8 mouse cellular contexts compared by ENCODE assay signal in the genomic region with DNA sequence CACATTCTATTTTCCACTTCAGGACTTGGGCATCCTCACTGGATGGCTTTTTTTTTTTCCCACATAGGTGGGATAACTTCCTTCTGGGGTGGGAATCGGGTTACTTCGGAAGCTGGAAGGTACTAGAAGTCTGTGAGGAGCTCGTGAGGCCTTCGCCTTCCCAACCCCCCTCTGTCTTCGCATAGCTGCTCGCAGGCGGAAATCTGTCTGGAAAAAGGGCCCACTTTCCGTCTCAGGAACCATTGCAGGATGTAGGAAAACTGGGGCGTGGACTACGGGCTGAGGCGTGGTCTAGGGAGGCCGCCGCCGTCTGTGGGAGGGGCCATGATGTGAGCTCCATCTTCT. TPM values are rescaled to one million over a fixed set of nuclear protein-coding genes. Genes with fewer than 3 reads are reported as not detected.
A peak's percentile ranks its signal among the peaks of the same experiment; 100 is the strongest.
DNase-seq lines count a peak whose midpoint lies in the region; ATAC-seq and TF ChIP-seq lines count a peak whose summit lies in the region.

No protein-coding gene starts in this region.

- in situ Hi-C loops in CH12.LX (cut with MboI; ENCODE audit: low pct_ligation_motif_present, low pct_unique_long_range_greater_than_20kb, low sequenced_read_pairs), result no loop called here

- no peak for TF ChIP-seq EP300 in CH12.LX (IDR thresholded peaks at IDR 0.05; ENCODE audit: low read length)
- TF ChIP-seq EP300 in liver, embryonic 14.5 days (IDR thresholded peaks at IDR 0.05; ENCODE audit: low read depth), result no peak

- ATAC-seq in heart, embryonic 12.5 days (ENCODE audit: insufficient number of reproducible peaks, low FRiP score), result 0 out of 2 replicates have a peak, but pooled peaks have one; percentile 0
- ATAC-seq in forebrain, embryonic 14.5 days, result no peak
- ATAC-seq in liver, embryonic 14.5 days (ENCODE audit: insufficient read depth), result no peak

- no peak for TF ChIP-seq CTCF in CH12.LX (conservative IDR thresholded peaks at IDR 0.05 in 1 of 2, IDR thresholded peaks at IDR 0.05 in 1 of 2; ENCODE audit: low read depth in 2 of 2, low read length in 2 of 2)
- TF ChIP-seq CTCF in liver, embryonic 14.5 days (IDR thresholded peaks at IDR 0.05; ENCODE audit: low read depth), result no peak

- no peak; the same call in 1 of the 2 replicates for TF ChIP-seq POLR2A in CH12.LX (IDR thresholded peaks at IDR 0.05; ENCODE audit: low read depth, low read length)

- H3K9ac ChIP-seq in heart, embryonic 12.5 days, result no peak overlapping the region
- peak overlapping the region; percentile 44; the same call in 1 of the 2 replicates for H3K9ac ChIP-seq in CH12.LX (ENCODE audit: insufficient read depth, low read depth)
- peak overlapping the region; percentile 49; the same call in 1 of the 2 replicates for H3K9ac ChIP-seq in forebrain, embryonic 14.5 days (ENCODE audit: low read length)
- H3K9ac ChIP-seq in liver, embryonic 14.5 days (replicated peaks), result peak overlapping the region; percentile 43; the same call in 1 of the 2 replicates

- no peak for DNase-seq in heart, postnatal 4 days
- no peak for DNase-seq in CH12.LX (ENCODE audit: extremely low read depth)
- DNase-seq in forebrain, embryonic 14.5 days (ENCODE audit: low spot score), result no peak
- DNase-seq in liver, embryonic 14.5 days (ENCODE audit: low read depth in 3 of 3, low spot score in 3 of 3), result no peak
- DNase-seq in spleen, postnatal 4 days (ENCODE audit: low spot score in 2 of 2), result no peak
- DNase-seq in cerebellum, postnatal 10 days, result no peak
- no peak for DNase-seq in layer of hippocampus, postnatal 10 days (ENCODE audit: low spot score in 2 of 2)

- peaks cover 21% of the 10 kb centered on the region for H3K36me3 ChIP-seq in heart, embryonic 12.5 days
- H3K36me3 ChIP-seq in CH12.LX (replicated peaks in 1 of 2; ENCODE audit: control insufficient read depth in 1 of 2, insufficient read depth in 1 of 2, low read length in 1 of 2), result peaks cover 12 to 33% of the 10 kb centered on the region in 2 experiments
- H3K36me3 ChIP-seq in forebrain, embryonic 14.5 days (ENCODE audit: control insufficient read depth, insufficient read depth, low read length), result peaks cover 17% of the 10 kb centered on the region
- peaks cover 10% of the 10 kb centered on the region; the same call in 1 of the 2 replicates for H3K36me3 ChIP-seq in liver, embryonic 14.5 days (replicated peaks; ENCODE audit: control insufficient read depth, insufficient read depth, low read depth)

- WGBS in heart, embryonic 12.5 days, result under 1% methylated on average over 14 of the region's 14 CpGs
- under 1% methylated on average over 14 of the region's 14 CpGs for WGBS in forebrain, embryonic 14.5 days
- 3% methylated on average over 14 of the region's 14 CpGs for WGBS in liver, embryonic 14.5 days (ENCODE audit: insufficient replicate concordance)

- TF ChIP-seq RAD21 in CH12.LX (IDR thresholded peaks at IDR 0.05; ENCODE audit: low read depth, low read length), result no peak

- H3K9me3 ChIP-seq in heart, embryonic 12.5 days (replicated peaks), result no peaks in the 10 kb centered on the region
- no peaks in the 10 kb centered on the region for H3K9me3 ChIP-seq in CH12.LX (replicated peaks; ENCODE audit: low read length)
- H3K9me3 ChIP-seq in forebrain, embryonic 14.5 days (replicated peaks; ENCODE audit: control insufficient read depth, low read length), result no peaks in the 10 kb centered on the region
- H3K9me3 ChIP-seq in liver, embryonic 14.5 days (ENCODE audit: control insufficient read depth, low read length), result no peaks in the 10 kb centered on the region

- peaks cover 33% of the 10 kb centered on the region for H3K4me1 ChIP-seq in heart, embryonic 12.5 days (replicated peaks)
- peaks cover 6 to 18% of the 10 kb centered on the region in 2 experiments for H3K4me1 ChIP-seq in CH12.LX (ENCODE audit: control insufficient read depth in 1 of 2, insufficient read depth in 2 of 2)
- peaks cover 25% of the 10 kb centered on the region for H3K4me1 ChIP-seq in forebrain, embryonic 14.5 days (ENCODE audit: control insufficient read depth, insufficient read depth, low read length)
- H3K4me1 ChIP-seq in liver, embryonic 14.5 days (replicated peaks; ENCODE audit: control insufficient read depth in 2 of 2, insufficient read depth in 2 of 2, low read length in 1 of 2), result peaks cover 8 to 16% of the 10 kb centered on the region in 2 experiments

- H3K4me2 ChIP-seq in heart, embryonic 12.5 days, result peak overlapping the region; percentile 88
- H3K4me2 ChIP-seq in CH12.LX (ENCODE audit: insufficient read depth, low read depth, poor library complexity, severe bottlenecking), result peak overlapping the region; percentile 33
- peak overlapping the region; percentile 95 for H3K4me2 ChIP-seq in forebrain, embryonic 14.5 days (ENCODE audit: low read length)
- H3K4me2 ChIP-seq in liver, embryonic 14.5 days (ENCODE audit: low read depth), result peak overlapping the region; percentile 97

- dilution Hi-C loops in CH12.LX (cut with MboI; ENCODE audit: extremely low pct_ligation_motif_present, extremely low pct_unique_long_range_greater_than_20kb, low sequenced_read_pairs), result no loop called here

- H3K79me2 ChIP-seq in CH12.LX (replicated peaks; ENCODE audit: control insufficient read depth, extremely low read depth, insufficient read depth, poor library complexity, severe bottlenecking), result no peaks in the 10 kb centered on the region; the same call in 1 of the 2 replicates

- H3K27ac ChIP-seq in heart, embryonic 12.5 days (ENCODE audit: poor library complexity, severe bottlenecking), result peak overlapping the region; percentile 77
- H3K27ac ChIP-seq in CH12.LX (ENCODE audit: insufficient read depth, low read depth), result no peak overlapping the region
- peak overlapping the region; percentile 95 for H3K27ac ChIP-seq in forebrain, embryonic 14.5 days (ENCODE audit: low read depth, low read length)
- H3K27ac ChIP-seq in liver, embryonic 14.5 days, result no peak overlapping the region; the same call in 1 of the 2 replicates

- H3K27me3 ChIP-seq in heart, embryonic 12.5 days (replicated peaks), result no peaks in the 10 kb centered on the region
- peaks cover 12% of the 10 kb centered on the region for H3K27me3 ChIP-seq in CH12.LX (replicated peaks)
- no peaks in the 10 kb centered on the region for H3K27me3 ChIP-seq in forebrain, embryonic 14.5 days (replicated peaks; ENCODE audit: control insufficient read depth, insufficient read depth, low read length)
- no peaks in the 10 kb centered on the region for H3K27me3 ChIP-seq in liver, embryonic 14.5 days (ENCODE audit: control insufficient read depth, insufficient read depth, low read length)

- peak overlapping the region; percentile 89 for H3K4me3 ChIP-seq in heart, embryonic 12.5 days
- H3K4me3 ChIP-seq in CH12.LX (replicated peaks in 1 of 3; ENCODE audit: low read depth in 2 of 3, low read length in 2 of 3, poor library complexity in 1 of 3), result peak overlapping the region; percentile 41 to 84 (median 51)
- peak overlapping the region; percentile 81 for H3K4me3 ChIP-seq in forebrain, embryonic 14.5 days (ENCODE audit: low read depth, low read length)
- peak overlapping the region; percentile 62 to 69 for H3K4me3 ChIP-seq in liver, embryonic 14.5 days (ENCODE audit: insufficient read depth in 1 of 2, low read depth in 2 of 2, low read length in 2 of 2)

RNA-seq across cellular contexts. Expression of a gene that starts 0.2 kb away (rescaled TPM):
- polyA plus RNA-seq in heart, embryonic 12.5 days (2016; fragmentation: Nextera tagmentation; extraction: Ambion mirVana), result 43.0 and 45.9 TPM in 2 replicates
- total RNA-seq in heart, postnatal 4 days (2021), result 10 to 100 TPM; 22.8 to 26.7 TPM
- 35.6 and 44.3 TPM in 2 replicates for total RNA-seq in CH12.LX (2012; rRNA removed)
- 24.1 and 25.1 TPM in 2 replicates for total RNA-seq in CH12.LX (2014; rRNA removed)
- 22.9 and 24.1 TPM in 2 replicates for polyA plus RNA-seq in CH12.LX (2012; ENCODE audit: insufficient read length, low read depth)
- 39.6 and 42.4 TPM in 2 replicates for polyA plus RNA-seq in forebrain, embryonic 14.5 days (2014; fragmentation: Nextera tagmentation; extraction: Ambion mirVana)
- polyA plus RNA-seq in liver, embryonic 14.5 days (2012; rRNA removed), result 12.9 and 18.8 TPM in 2 replicates
- 13.2 and 13.8 TPM in 2 replicates for polyA plus RNA-seq in liver, embryonic 14.5 days (2014; fragmentation: Nextera tagmentation; extraction: Ambion mirVana)
- total RNA-seq in layer of hippocampus, postnatal 10 days (2021), result 10 to 100 TPM; 40.3 to 46.6 TPM

RNA-seq across cellular contexts. Expression of a gene that starts 22.9 kb away (rescaled TPM):
- polyA plus RNA-seq in heart, embryonic 12.5 days (2016; fragmentation: Nextera tagmentation; extraction: Ambion mirVana), result 438 and 454 TPM in 2 replicates
- total RNA-seq in heart, postnatal 4 days (2021), result 100 to 1,000 TPM; 480 to 520 TPM
- total RNA-seq in CH12.LX (2012; rRNA removed), result 248 and 282 TPM in 2 replicates
- 124 and 154 TPM in 2 replicates for total RNA-seq in CH12.LX (2014; rRNA removed)
- 222 and 228 TPM in 2 replicates for polyA plus RNA-seq in CH12.LX (2012; ENCODE audit: insufficient read length, low read depth)
- polyA plus RNA-seq in forebrain, embryonic 14.5 days (2014; fragmentation: Nextera tagmentation; extraction: Ambion mirVana), result 269 and 351 TPM in 2 replicates
- polyA plus RNA-seq in liver, embryonic 14.5 days (2012; rRNA removed), result 189 and 256 TPM in 2 replicates
- polyA plus RNA-seq in liver, embryonic 14.5 days (2014; fragmentation: Nextera tagmentation; extraction: Ambion mirVana), result 272 and 285 TPM in 2 replicates
- total RNA-seq in layer of hippocampus, postnatal 10 days (2021), result 100 to 1,000 TPM; 143 to 152 TPM

RNA-seq across cellular contexts. Expression of a gene that starts 34.8 kb away (rescaled TPM):
- polyA plus RNA-seq in heart, embryonic 12.5 days (2016; fragmentation: Nextera tagmentation; extraction: Ambion mirVana), result 55.5 and 58.9 TPM in 2 replicates
- 10 to 100 TPM; 18.5 to 23.4 TPM for total RNA-seq in heart, postnatal 4 days (2021)
- total RNA-seq in CH12.LX (2012; rRNA removed) (0.30 and 0.38 TPM in 2 replicates), CH12.LX (2014; rRNA removed) (0.24 TPM in 1 of 2 replicates, not detected in the other)
- polyA plus RNA-seq in CH12.LX (2012; ENCODE audit: insufficient read length, low read depth), result 0.42 TPM in 1 of 2 replicates, not detected in the other
- 18.7 and 21.0 TPM in 2 replicates for polyA plus RNA-seq in forebrain, embryonic 14.5 days (2014; fragmentation: Nextera tagmentation; extraction: Ambion mirVana)
- 36.5 and 41.4 TPM in 2 replicates for polyA plus RNA-seq in liver, embryonic 14.5 days (2012; rRNA removed)
- 64.9 and 67.9 TPM in 2 replicates for polyA plus RNA-seq in liver, embryonic 14.5 days (2014; fragmentation: Nextera tagmentation; extraction: Ambion mirVana)
- 10 to 100 TPM; 27.8 to 31.5 TPM for total RNA-seq in layer of hippocampus, postnatal 10 days (2021)

RNA-seq across cellular contexts. Expression of a gene that starts 35.2 kb away (rescaled TPM):
- 37.4 and 41.9 TPM in 2 replicates for polyA plus RNA-seq in heart, embryonic 12.5 days (2016; fragmentation: Nextera tagmentation; extraction: Ambion mirVana)
- total RNA-seq in heart, postnatal 4 days (2021), result 100 to 1,000 TPM; 131 to 140 TPM
- 162 and 172 TPM in 2 replicates for total RNA-seq in CH12.LX (2012; rRNA removed)
- total RNA-seq in CH12.LX (2014; rRNA removed), result 180 and 187 TPM in 2 replicates
- 236 and 252 TPM in 2 replicates for polyA plus RNA-seq in CH12.LX (2012; ENCODE audit: insufficient read length, low read depth)
- 44.5 and 46.0 TPM in 2 replicates for polyA plus RNA-seq in forebrain, embryonic 14.5 days (2014; fragmentation: Nextera tagmentation; extraction: Ambion mirVana)
- 54.8 and 75.9 TPM in 2 replicates for polyA plus RNA-seq in liver, embryonic 14.5 days (2012; rRNA removed)
- polyA plus RNA-seq in liver, embryonic 14.5 days (2014; fragmentation: Nextera tagmentation; extraction: Ambion mirVana), result 20.4 and 22.7 TPM in 2 replicates
- 10 to 100 TPM; 94.6 to 96.3 TPM for total RNA-seq in layer of hippocampus, postnatal 10 days (2021)

RNA-seq across cellular contexts. Expression of a gene that starts 46.8 kb away (rescaled TPM):
- 16.6 and 17.2 TPM in 2 replicates for polyA plus RNA-seq in heart, embryonic 12.5 days (2016; fragmentation: Nextera tagmentation; extraction: Ambion mirVana)
- total RNA-seq in heart, postnatal 4 days (2021), result 1 to 10 TPM; 2.8 to 2.9 TPM
- total RNA-seq in CH12.LX (2012; rRNA removed), result 0.63 and 1.5 TPM in 2 replicates
- 0.23 and 0.34 TPM in 2 replicates for total RNA-seq in CH12.LX (2014; rRNA removed)
- 0.45 and 0.86 TPM in 2 replicates for polyA plus RNA-seq in CH12.LX (2012; ENCODE audit: insufficient read length, low read depth)
- 14.5 and 20.6 TPM in 2 replicates for polyA plus RNA-seq in forebrain, embryonic 14.5 days (2014; fragmentation: Nextera tagmentation; extraction: Ambion mirVana)
- 0.40 and 0.47 TPM in 2 replicates for polyA plus RNA-seq in liver, embryonic 14.5 days (2012; rRNA removed)
- 0.51 and 0.52 TPM in 2 replicates for polyA plus RNA-seq in liver, embryonic 14.5 days (2014; fragmentation: Nextera tagmentation; extraction: Ambion mirVana)
- total RNA-seq in layer of hippocampus, postnatal 10 days (2021), result 10 to 100 TPM; 16.8 to 19.8 TPM

Comparison
In these comparisons a context has a peak if more than half of its experiments do, and no peak if none do; other contexts are left out.
1. H3K27ac ChIP-seq: peak in heart, embryonic 12.5 days (single experiment) and forebrain, embryonic 14.5 days (single experiment); none in CH12.LX (single experiment) and liver, embryonic 14.5 days (single experiment).
2. H3K4me2 ChIP-seq: peak in every context shown above with its lines; median percentile 97 in liver, embryonic 14.5 days; 95 in forebrain, embryonic 14.5 days; 88 in heart, embryonic 12.5 days; 33 in CH12.LX.
3. RNA of a gene that starts 34.8 kb away (polyA plus RNA-seq): 36.5 to 67.9 TPM in liver, embryonic 14.5 days, 55.5 to 58.9 TPM in heart, embryonic 12.5 days and 18.7 to 21.0 TPM in forebrain, embryonic 14.5 days; 0.42 TPM in CH12.LX; every median in the first group is over 10 times any median in the second.
4. Peak in every context shown above with its lines, with median percentiles within 50 percentile points of each other: H3K4me3 ChIP-seq.